Mouse (Mus musculus): ENCODE measurements around the gene Ost4. TPM values are rescaled to one million over a fixed set of nuclear protein-coding genes. Genes with fewer than 3 reads are reported as not detected.
A peak's percentile ranks its signal among the peaks of the same experiment; 100 is the strongest.

Ost4 gene
- polyA plus RNA-seq, 1 experiment from 2014 or later, result 215 TPM

DNA sequence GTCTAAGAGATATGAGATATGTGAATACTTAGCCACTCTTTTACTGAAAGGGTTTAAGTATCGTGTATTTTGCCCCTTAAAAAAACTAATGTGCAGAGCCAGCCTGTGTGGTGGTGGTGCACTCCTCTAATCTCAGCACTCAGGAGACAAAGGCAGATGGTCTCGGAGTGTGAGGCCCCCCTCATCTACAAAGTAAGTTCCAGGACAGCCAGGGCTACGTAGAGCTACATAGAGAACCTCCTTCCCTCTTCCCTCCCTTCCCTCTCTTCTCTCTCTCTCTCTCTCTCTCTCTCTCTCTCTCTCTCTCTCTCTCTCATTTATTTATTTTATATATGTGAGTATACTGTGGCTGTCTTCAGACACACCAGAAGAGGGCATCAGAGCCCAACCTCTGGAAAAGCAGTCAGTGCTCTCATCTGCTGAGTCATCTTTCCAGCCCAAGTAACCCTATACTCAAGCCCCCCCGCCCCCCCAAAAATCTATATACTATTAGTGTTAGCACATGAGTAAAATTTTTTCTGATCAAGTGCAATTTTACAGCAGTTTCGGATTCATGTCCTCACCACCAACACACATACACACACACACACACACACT is 28.1 kb downstream of the Ost4 start:
- Histone ChIP-seq H3K36me3 (ENCODE audit: control insufficient read depth, insufficient read depth, low read length) (peaks cover 33% of the 10 kb centered on the region), H3K27ac (ENCODE audit: low read length) (no peak overlapping the region), H3K4me2 (ENCODE audit: low read length) (no peak overlapping the region), H3K4me3 (ENCODE audit: low read depth, low read length) (no peak overlapping the region), H3K27me3 (ENCODE audit: control insufficient read depth, insufficient read depth, low read depth, low read length) (no peaks in the 10 kb centered on the region), H3K4me1 (ENCODE audit: control insufficient read depth, insufficient read depth, low read length) (no peaks in the 10 kb centered on the region), H3K9me3 (replicated peaks; ENCODE audit: control insufficient read depth, low read length, poor library complexity, severe bottlenecking) (no peaks in the 10 kb centered on the region), H3K9ac (ENCODE audit: low read depth, low read length) (no peak overlapping the region)
- no peak for ATAC-seq
- whole genome bisulfite sequencing, result 82% methylated on average over 5 of the region's 5 CpGs

DNA sequence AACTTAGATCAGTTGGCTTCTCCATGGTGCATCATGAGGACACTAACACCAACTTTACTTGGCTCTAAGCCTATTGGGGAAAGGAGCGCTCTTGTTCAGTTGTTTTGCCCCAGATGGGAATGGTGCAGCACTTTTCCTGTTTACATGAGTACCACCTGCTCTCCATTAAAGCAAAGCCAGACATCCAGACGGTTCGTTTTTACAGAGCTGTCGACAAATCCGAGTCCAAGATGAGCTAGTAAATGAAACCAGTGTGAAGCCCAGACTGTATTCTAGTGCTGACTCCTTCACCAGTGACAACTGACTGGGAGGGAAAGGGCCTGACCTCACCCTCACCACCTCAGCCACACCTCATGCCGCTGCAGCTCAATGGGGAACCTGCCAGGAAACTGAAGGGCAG is 29.0 kb downstream of the Ost4 start:
- 65% methylated on average over 6 of the region's 6 CpGs for WGBS
- H3K9ac ChIP-seq (ENCODE audit: low read depth, low read length), result no peak overlapping the region
- H3K4me2 ChIP-seq (ENCODE audit: low read length), result no peak overlapping the region
- no peaks in the 10 kb centered on the region for H3K9me3 ChIP-seq (replicated peaks; ENCODE audit: control insufficient read depth, low read length, poor library complexity, severe bottlenecking)
- no peaks in the 10 kb centered on the region for H3K4me1 ChIP-seq (ENCODE audit: control insufficient read depth, insufficient read depth, low read length)
- no peak overlapping the region for H3K27ac ChIP-seq (ENCODE audit: low read length)
- no peak for ATAC-seq
- H3K4me3 ChIP-seq (ENCODE audit: low read depth, low read length), result no peak overlapping the region
- peaks cover 41% of the 10 kb centered on the region for H3K36me3 ChIP-seq (ENCODE audit: control insufficient read depth, insufficient read depth, low read length)
- no peaks in the 10 kb centered on the region for H3K27me3 ChIP-seq (ENCODE audit: control insufficient read depth, insufficient read depth, low read depth, low read length)

DNA sequence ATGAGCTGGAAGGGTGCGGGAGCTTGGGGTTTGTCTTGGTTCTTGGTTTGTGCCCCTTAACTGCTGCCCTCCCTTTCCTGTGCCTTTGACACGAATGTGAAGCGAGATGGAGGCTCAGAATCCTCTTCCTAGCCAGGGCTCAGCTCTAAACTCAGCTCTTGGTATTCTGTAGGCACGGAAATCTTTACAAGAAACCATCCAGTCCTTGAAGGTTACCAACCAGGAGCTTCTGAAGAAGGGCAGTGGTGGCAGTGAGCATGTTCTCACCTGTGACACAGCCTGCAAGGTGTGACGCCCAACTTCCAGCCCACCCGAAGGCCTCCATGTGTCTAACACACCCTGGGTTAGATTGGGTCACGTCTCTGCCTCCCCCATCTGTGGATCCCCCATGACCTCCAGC is 33.2 kb downstream of the Ost4 start:
- ATAC-seq, result no peak
- no peak overlapping the region for H3K9ac ChIP-seq (ENCODE audit: low read depth, low read length)
- H3K4me1 ChIP-seq (ENCODE audit: control insufficient read depth, insufficient read depth, low read length), result peaks cover 8% of the 10 kb centered on the region
- H3K27ac ChIP-seq (ENCODE audit: low read length), result no peak overlapping the region
- peaks cover 57% of the 10 kb centered on the region for H3K36me3 ChIP-seq (ENCODE audit: control insufficient read depth, insufficient read depth, low read length)
- H3K4me2 ChIP-seq (ENCODE audit: low read length), result no peak overlapping the region
- no peaks in the 10 kb centered on the region for H3K9me3 ChIP-seq (replicated peaks; ENCODE audit: control insufficient read depth, low read length, poor library complexity, severe bottlenecking)
- WGBS, result 94% methylated on average over 7 of the region's 7 CpGs
- no peaks in the 10 kb centered on the region for H3K27me3 ChIP-seq (ENCODE audit: control insufficient read depth, insufficient read depth, low read depth, low read length)
- H3K4me3 ChIP-seq (ENCODE audit: low read depth, low read length), result no peak overlapping the region

DNA sequence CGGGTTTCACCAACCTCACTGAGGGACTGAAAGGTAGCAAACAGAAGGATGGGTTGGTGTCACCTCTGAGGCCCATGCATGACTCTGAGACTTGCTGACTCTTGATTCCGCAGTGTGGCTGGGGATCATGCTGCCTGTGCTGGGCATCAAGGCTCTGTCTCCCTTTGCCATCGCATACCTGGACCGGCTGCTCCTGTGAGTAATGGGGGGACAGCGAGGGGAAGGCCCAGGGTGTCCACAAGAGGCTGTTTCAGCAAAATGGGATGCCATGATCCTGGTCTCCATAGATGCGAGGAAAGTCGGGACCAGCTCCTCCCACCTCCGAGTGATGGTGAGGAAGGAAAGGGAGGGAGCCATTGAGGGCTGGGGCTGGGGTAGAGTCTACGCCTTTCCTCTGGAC is 35.0 kb downstream of the Ost4 start:
- H3K9me3 ChIP-seq (replicated peaks; ENCODE audit: control insufficient read depth, low read length, poor library complexity, severe bottlenecking), result no peaks in the 10 kb centered on the region
- WGBS, result 97% methylated on average over 9 of the region's 9 CpGs
- H3K27me3 ChIP-seq (ENCODE audit: control insufficient read depth, insufficient read depth, low read depth, low read length), result no peaks in the 10 kb centered on the region
- ATAC-seq, result no peak
- peaks cover 8% of the 10 kb centered on the region for H3K4me1 ChIP-seq (ENCODE audit: control insufficient read depth, insufficient read depth, low read length)
- H3K27ac ChIP-seq (ENCODE audit: low read length), result no peak overlapping the region
- no peak overlapping the region for H3K4me2 ChIP-seq (ENCODE audit: low read length)
- H3K4me3 ChIP-seq (ENCODE audit: low read depth, low read length), result no peak overlapping the region
- H3K36me3 ChIP-seq (ENCODE audit: control insufficient read depth, insufficient read depth, low read length), result peaks cover 53% of the 10 kb centered on the region
- H3K9ac ChIP-seq (ENCODE audit: low read depth, low read length), result no peak overlapping the region

DNA sequence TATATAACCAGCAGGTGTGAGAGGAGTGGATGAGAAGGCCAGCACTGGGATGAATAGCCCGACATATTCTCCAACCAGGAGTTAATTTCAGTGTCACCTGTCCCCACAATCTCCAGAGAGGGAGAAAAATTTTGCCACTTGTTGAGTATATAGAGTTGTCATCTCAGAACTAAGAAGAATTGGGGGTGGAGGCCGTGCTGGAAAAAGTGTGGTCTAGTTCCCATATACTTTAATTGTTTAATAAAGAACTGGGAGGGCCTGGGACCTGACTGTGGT is 37.5 kb downstream of the Ost4 start:
- Histone ChIP-seq H3K27ac (ENCODE audit: low read length) (peak overlapping the region; percentile 62), H3K36me3 (ENCODE audit: control insufficient read depth, insufficient read depth, low read length) (peaks cover 37% of the 10 kb centered on the region), H3K9ac (ENCODE audit: low read depth, low read length) (peak overlapping the region; percentile 84), H3K4me2 (ENCODE audit: low read length) (peak overlapping the region; percentile 75), H3K9me3 (replicated peaks; ENCODE audit: control insufficient read depth, low read length, poor library complexity, severe bottlenecking) (no peaks in the 10 kb centered on the region), H3K27me3 (ENCODE audit: control insufficient read depth, insufficient read depth, low read depth, low read length) (no peaks in the 10 kb centered on the region), H3K4me1 (ENCODE audit: control insufficient read depth, insufficient read depth, low read length) (peaks cover 8% of the 10 kb centered on the region), H3K4me3 (ENCODE audit: low read depth, low read length) (peak overlapping the region; percentile 58)
- 27% methylated on average over 2 of the region's 2 CpGs for WGBS
- no peak for ATAC-seq

DNA sequence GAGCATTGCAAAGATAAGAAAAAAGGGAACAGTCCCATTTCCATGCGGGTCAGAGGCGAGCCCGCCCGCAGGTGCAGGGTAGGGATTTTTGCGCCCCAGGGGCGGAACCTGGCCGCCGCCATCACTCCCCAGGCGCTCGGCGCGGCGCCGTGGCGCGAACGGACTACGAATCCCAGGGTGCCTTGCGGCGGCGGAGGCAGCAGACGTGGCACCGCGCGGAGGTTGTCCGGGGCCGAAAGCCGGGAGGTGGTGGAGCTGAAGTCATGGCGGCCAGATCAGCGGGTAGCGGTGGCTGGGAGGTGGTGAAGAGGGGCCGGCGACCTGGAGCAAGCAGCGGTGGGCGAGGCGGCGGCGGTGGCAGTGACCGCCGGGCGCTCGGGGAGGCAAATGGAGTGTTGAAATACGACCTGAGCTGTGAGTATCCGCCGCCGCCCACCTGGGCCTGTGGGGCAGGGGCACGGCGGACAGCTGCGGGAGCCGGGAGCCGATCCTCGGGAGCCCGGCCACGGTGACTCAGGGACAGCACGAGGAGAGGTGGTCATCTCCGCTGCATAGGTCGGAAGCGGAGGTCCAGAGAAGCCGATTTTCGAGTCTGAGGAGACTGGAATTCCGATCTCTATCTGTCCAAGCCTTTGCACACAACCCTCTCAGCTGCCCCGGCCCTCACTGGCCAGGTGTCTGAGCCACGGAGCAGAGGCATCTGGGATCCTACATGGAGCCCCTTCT is 38.0 kb downstream of the Ost4 start:
- H3K9me3 ChIP-seq (replicated peaks; ENCODE audit: control insufficient read depth, low read length, poor library complexity, severe bottlenecking), result no peaks in the 10 kb centered on the region
- H3K4me1 ChIP-seq (ENCODE audit: control insufficient read depth, insufficient read depth, low read length), result peaks cover 8% of the 10 kb centered on the region
- H3K27ac ChIP-seq (ENCODE audit: low read length), result peak overlapping the region; percentile 62
- peaks cover 37% of the 10 kb centered on the region for H3K36me3 ChIP-seq (ENCODE audit: control insufficient read depth, insufficient read depth, low read length)
- peak overlapping the region; percentile 58 for H3K4me3 ChIP-seq (ENCODE audit: low read depth, low read length)
- peak overlapping the region; percentile 75 for H3K4me2 ChIP-seq (ENCODE audit: low read length)
- H3K27me3 ChIP-seq (ENCODE audit: control insufficient read depth, insufficient read depth, low read depth, low read length), result no peaks in the 10 kb centered on the region
- ATAC-seq, result peak; percentile 92
- under 1% methylated on average over 62 of the region's 63 CpGs for WGBS
- H3K9ac ChIP-seq (ENCODE audit: low read depth, low read length), result peak overlapping the region; percentile 84

DNA sequence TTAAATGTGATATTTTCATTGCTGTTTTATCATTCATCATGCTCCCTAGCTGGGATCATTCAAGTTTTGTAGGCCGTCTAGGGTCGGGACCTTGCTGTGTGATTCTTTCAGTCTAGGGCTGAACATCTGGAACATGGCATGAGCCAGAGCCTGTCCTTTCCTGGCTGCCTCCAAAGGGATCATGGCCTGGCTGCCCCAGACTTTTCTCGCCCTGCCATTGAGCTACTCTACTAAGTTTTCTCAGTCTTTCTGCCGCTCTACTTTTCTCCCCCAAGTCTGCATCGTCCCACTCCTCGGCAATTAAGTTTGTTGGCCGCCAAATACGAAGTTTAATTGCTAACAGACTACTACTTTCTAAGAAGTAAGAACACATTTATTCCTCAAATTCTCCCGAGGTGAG is 38.6 kb downstream of the Ost4 start:
- H3K9ac ChIP-seq (ENCODE audit: low read depth, low read length), result peak overlapping the region; percentile 84
- peak overlapping the region; percentile 75 for H3K4me2 ChIP-seq (ENCODE audit: low read length)
- H3K36me3 ChIP-seq (ENCODE audit: control insufficient read depth, insufficient read depth, low read length), result peaks cover 35% of the 10 kb centered on the region
- H3K4me3 ChIP-seq (ENCODE audit: low read depth, low read length), result peak overlapping the region; percentile 58
- ATAC-seq, result peak; percentile 41
- peak overlapping the region; percentile 62; the same call in 1 of the 2 replicates for H3K27ac ChIP-seq (ENCODE audit: low read length)
- WGBS, result 18% methylated on average over 9 of the region's 9 CpGs
- H3K27me3 ChIP-seq (ENCODE audit: control insufficient read depth, insufficient read depth, low read depth, low read length), result no peaks in the 10 kb centered on the region
- H3K9me3 ChIP-seq (replicated peaks; ENCODE audit: control insufficient read depth, low read length, poor library complexity, severe bottlenecking), result no peaks in the 10 kb centered on the region
- peaks cover 8% of the 10 kb centered on the region for H3K4me1 ChIP-seq (ENCODE audit: control insufficient read depth, insufficient read depth, low read length)

DNA sequence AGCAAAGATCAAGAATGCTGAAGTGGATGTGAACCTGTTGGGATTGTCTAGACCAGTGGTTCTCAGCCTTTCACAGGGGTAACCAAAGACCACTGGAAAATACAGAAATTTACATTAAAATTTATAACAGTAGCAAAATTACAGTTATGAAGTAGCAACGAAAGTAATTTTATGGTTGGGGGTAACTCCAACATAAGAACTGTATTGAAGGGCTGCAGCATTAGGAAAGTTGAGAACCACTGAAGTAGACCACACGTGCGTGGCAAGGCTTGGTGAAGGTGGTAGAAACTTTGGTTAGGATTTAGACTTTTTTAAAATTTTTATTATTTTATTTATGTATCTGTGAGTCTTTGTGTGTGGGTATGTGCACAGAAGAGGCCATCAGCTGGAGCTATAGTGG is 39.9 kb downstream of the Ost4 start, which contains the start of gene Tmem214:
TSS of gene Tmem214 (plus strand) at position 301 of the 400 bp plus-strand sequence.
- H3K27ac ChIP-seq (ENCODE audit: low read length), result no peak within 1 kb of the TSS
- H3K4me3 ChIP-seq (ENCODE audit: low read depth, low read length), result no peak within 1 kb of the TSS
- H3K36me3 ChIP-seq (ENCODE audit: control insufficient read depth, insufficient read depth, low read length), result peaks cover 33% of the 10 kb centered on the region

DNA sequence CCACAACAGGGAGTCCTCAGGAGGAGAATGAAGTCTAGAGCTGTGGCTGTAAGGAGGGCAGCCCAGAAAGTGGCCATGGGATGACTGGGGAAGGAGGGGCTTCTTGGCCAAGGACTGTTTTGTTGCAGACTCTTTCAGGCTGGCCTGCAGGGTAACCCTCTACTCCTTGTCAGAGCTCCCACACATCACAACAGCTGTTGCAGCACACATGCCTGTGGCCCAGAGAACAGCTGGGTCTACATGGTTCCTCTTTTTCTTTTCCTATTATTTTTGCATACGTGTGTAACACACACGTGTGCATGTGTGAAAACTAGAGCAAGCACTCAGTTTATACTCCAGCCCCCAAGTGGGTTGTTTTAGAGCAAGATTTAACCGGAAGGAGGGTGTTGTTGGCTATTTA is 40.7 kb downstream of the Ost4 start:
- Histone ChIP-seq H3K4me2 (ENCODE audit: low read length) (no peak overlapping the region), H3K27me3 (ENCODE audit: control insufficient read depth, insufficient read depth, low read depth, low read length) (no peaks in the 10 kb centered on the region), H3K9ac (ENCODE audit: low read depth, low read length) (no peak overlapping the region), H3K36me3 (ENCODE audit: control insufficient read depth, insufficient read depth, low read length) (peaks cover 29% of the 10 kb centered on the region), H3K9me3 (replicated peaks; ENCODE audit: control insufficient read depth, low read length, poor library complexity, severe bottlenecking) (no peaks in the 10 kb centered on the region), H3K4me3 (ENCODE audit: low read depth, low read length) (no peak overlapping the region), H3K4me1 (ENCODE audit: control insufficient read depth, insufficient read depth, low read length) (peaks cover 8% of the 10 kb centered on the region), H3K27ac (ENCODE audit: low read length) (no peak overlapping the region)
- no peak for ATAC-seq
- 88% methylated on average over 3 of the region's 3 CpGs for WGBS

More for the DNA sequence above, 39.9 kb downstream of the Ost4 start, which contains the start of gene Tmem214:
- no peaks in the 10 kb centered on the region for H3K27me3 ChIP-seq (ENCODE audit: control insufficient read depth, insufficient read depth, low read depth, low read length)
- H3K9me3 ChIP-seq (replicated peaks; ENCODE audit: control insufficient read depth, low read length, poor library complexity, severe bottlenecking), result no peaks in the 10 kb centered on the region
- H3K4me2 ChIP-seq (ENCODE audit: low read length), result no peak within 1 kb of the TSS
- no peak within 1 kb of the TSS for H3K9ac ChIP-seq (ENCODE audit: low read depth, low read length)
- ATAC-seq, result no peak
- WGBS, result 96% methylated on average over 3 of the region's 3 CpGs
- H3K4me1 ChIP-seq (ENCODE audit: control insufficient read depth, insufficient read depth, low read length), result peaks cover 8% of the 10 kb centered on the region
